Mouse (Mus musculus) cerebellum, postnatal 4 days (tissue): ENCODE data around the gene Gm6583.

ENCODE experiments used
- DNase-seq, 2 experiments: peaks; one replicate each; pipeline ENCODE4 v3.0.0; 2022; ENCODE audit warnings: low spot score in 2 of 2, mixed read lengths in 1 of 2

The Gm6583 gene

GRCm38 (mm10) chr5:112367929-112368328 is 12.1 kb upstream of the Gm6583 start:
- DNase-seq = no peak

GRCm38 (mm10) chr5:112367338-112367737 is 11.5 kb upstream of the Gm6583 start:
- DNase-seq = no peak

- DNase-seq = no peak
Observed at GRCm38 (mm10) chr5:112366879-112367278, 11.0 kb upstream of the Gm6583 start.

GRCm38 (mm10) chr5:112364184-112364797 is 8.5 kb upstream of the Gm6583 start:
- no peak for DNase-seq

GRCm38 (mm10) chr5:112360077-112360476 is 4.2 kb upstream of the Gm6583 start:
- DNase-seq = no peak

GRCm38 (mm10) chr5:112359520-112359919 is 3.7 kb upstream of the Gm6583 start:
- DNase-seq = no peak

- DNase-seq = no peak
Observed at GRCm38 (mm10) chr5:112356322-112356721, 489 bp upstream of the Gm6583 start.

- no peak for DNase-seq
Observed at GRCm38 (mm10) chr5:112355493-112355892, 340 bp downstream of the Gm6583 start.

- no peak for DNase-seq
Observed at GRCm38 (mm10) chr5:112349169-112349568, 6.7 kb downstream of the Gm6583 start.

GRCm38 (mm10) chr5:112346211-112346965 is 9.4 kb downstream of the Gm6583 start:
- no peak for DNase-seq

GRCm38 (mm10) chr5:112344092-112344960 is 11.5 kb downstream of the Gm6583 start:
- DNase-seq = no peak

- DNase-seq = no peak
Observed at GRCm38 (mm10) chr5:112343205-112343595, 12.6 kb downstream of the Gm6583 start.

GRCm38 (mm10) chr5:112342463-112343204 is 13.2 kb downstream of the Gm6583 start, which contains the start of the genes Srrd and Hps4:
TSS of gene Srrd (minus strand) at chr5:112343040.
TSS of gene Hps4 (plus strand) at chr5:112343083.
- peak; percentile 88 to 95 for DNase-seq

GRCm38 (mm10) chr5:112339215-112339614 is 16.6 kb downstream of the Gm6583 start:
- no peak for DNase-seq

- DNase-seq = no peak
Observed at GRCm38 (mm10) chr5:112337004-112337403, 18.8 kb downstream of the Gm6583 start.

- DNase-seq = peak in 1 of 2 experiments; percentile 59
Observed at GRCm38 (mm10) chr5:112335473-112335872, 20.4 kb downstream of the Gm6583 start.

- DNase-seq = no peak
Observed at GRCm38 (mm10) chr5:112329805-112330564, 25.8 kb downstream of the Gm6583 start.

GRCm38 (mm10) chr5:112327854-112328253 is 28.0 kb downstream of the Gm6583 start:
- DNase-seq = no peak

- no peak for DNase-seq
Observed at GRCm38 (mm10) chr5:112326446-112327009, 29.3 kb downstream of the Gm6583 start.
